Mouse (Mus musculus) liver, embryonic 12.5 days (tissue): ENCODE results near the gene S1pr1. TPM values are rescaled to one million over a fixed set of nuclear protein-coding genes. Genes with fewer than 3 reads are reported as not detected.

ENCODE experiments used
- ATAC-seq: fragments of 200-750 bp; cut with Nextera tagmentation; 2 replicates; pipeline ENCODE4 v1.8.0; 2017; ENCODE audit warnings: moderate number of reproducible peaks, mild to moderate bottlenecking, moderate library complexity
- H3K27ac ChIP-seq: fragments of 300-500 bp; sonication (generic); 2 replicates; pipeline ENCODE4 v1.5.1; 2016; ENCODE audit warnings: mild to moderate bottlenecking
- H3K27me3 ChIP-seq: fragments of 300-500 bp; sonication (generic); replicated peaks from 2 replicates; pipeline ENCODE4 v1.6.1; 2016; ENCODE audit warnings: mild to moderate bottlenecking, moderate library complexity
- H3K36me3 ChIP-seq: fragments of 300-500 bp; sonication (generic); 2 replicates; pipeline ENCODE4 v1.6.1; 2016; ENCODE audit warnings: mild to moderate bottlenecking, moderate library complexity
- H3K4me1 ChIP-seq: fragments of 300-500 bp; sonication (generic); 2 replicates; pipeline ENCODE4 v1.6.1; 2016
- H3K4me2 ChIP-seq: fragments of 300-500 bp; sonication (generic); 2 replicates; pipeline ENCODE4 v1.6.1; 2016; ENCODE audit warnings: mild to moderate bottlenecking, moderate library complexity
- H3K4me3 ChIP-seq: fragments of 300-500 bp; sonication (generic); 2 replicates; pipeline ENCODE4 v1.5.1; 2016; ENCODE audit warnings: mild to moderate bottlenecking, moderate library complexity
- H3K9ac ChIP-seq: fragments of 300-500 bp; sonication (generic); 2 replicates; pipeline ENCODE4 v1.6.1; 2016; ENCODE audit warnings: mild to moderate bottlenecking, moderate library complexity
- H3K9me3 ChIP-seq: fragments of 300-500 bp; sonication (generic); replicated peaks from 2 replicates; pipeline ENCODE4 v1.6.1; 2016; ENCODE audit warnings: mild to moderate bottlenecking, moderate library complexity
- WGBS: fragments of 180-500 bp; shearing (Covaris S2); methylation state at CpG from one replicate; pipeline ENCODE4 v1.1.7; 2016; ENCODE audit not compliant: insufficient replicate concordance; 5-methylcytosine and 5-hydroxymethylcytosine counted together
- polyA plus RNA-seq: library from polyadenylated mRNA; unstranded; fragments of >200 nt; fragmentation: Nextera tagmentation; extraction: Ambion mirVana; gene quantifications from 2 replicates; pipeline ENCODE4 v1.2.1, GENCODE M21; 2016

S1pr1 gene
- polyA plus RNA-seq, 1 experiment from 2014 or later = 10.5 TPM

GRCm38 (mm10) chr3:115666547-115666946, 48.3 kb downstream of the S1pr1 start:
- no peak overlapping the region for H3K9ac ChIP-seq
- ATAC-seq = no peak
- no peaks in the 10 kb centered on the region for H3K9me3 ChIP-seq
- no peak overlapping the region for H3K4me3 ChIP-seq
- no peaks in the 10 kb centered on the region for H3K4me1 ChIP-seq
- no peak overlapping the region for H3K27ac ChIP-seq
- no peaks in the 10 kb centered on the region for H3K27me3 ChIP-seq
- H3K36me3 ChIP-seq = no peaks in the 10 kb centered on the region
- WGBS = 68% methylated on average over 8 of the region's 8 CpGs
- H3K4me2 ChIP-seq = no peak overlapping the region

- H3K4me1 ChIP-seq = no peaks in the 10 kb centered on the region
- H3K9me3 ChIP-seq = no peaks in the 10 kb centered on the region
- H3K27ac ChIP-seq = no peak overlapping the region
- no peak overlapping the region for H3K4me3 ChIP-seq
- no peak overlapping the region for H3K9ac ChIP-seq
- H3K36me3 ChIP-seq = no peaks in the 10 kb centered on the region
- no peak for ATAC-seq
- no peaks in the 10 kb centered on the region for H3K27me3 ChIP-seq
- WGBS = 36% methylated on average over 3 of the region's 3 CpGs
- H3K4me2 ChIP-seq = no peak overlapping the region
Measured at GRCm38 (mm10) chr3:115664497-115664896, 50.4 kb downstream of the S1pr1 start.

DNA sequence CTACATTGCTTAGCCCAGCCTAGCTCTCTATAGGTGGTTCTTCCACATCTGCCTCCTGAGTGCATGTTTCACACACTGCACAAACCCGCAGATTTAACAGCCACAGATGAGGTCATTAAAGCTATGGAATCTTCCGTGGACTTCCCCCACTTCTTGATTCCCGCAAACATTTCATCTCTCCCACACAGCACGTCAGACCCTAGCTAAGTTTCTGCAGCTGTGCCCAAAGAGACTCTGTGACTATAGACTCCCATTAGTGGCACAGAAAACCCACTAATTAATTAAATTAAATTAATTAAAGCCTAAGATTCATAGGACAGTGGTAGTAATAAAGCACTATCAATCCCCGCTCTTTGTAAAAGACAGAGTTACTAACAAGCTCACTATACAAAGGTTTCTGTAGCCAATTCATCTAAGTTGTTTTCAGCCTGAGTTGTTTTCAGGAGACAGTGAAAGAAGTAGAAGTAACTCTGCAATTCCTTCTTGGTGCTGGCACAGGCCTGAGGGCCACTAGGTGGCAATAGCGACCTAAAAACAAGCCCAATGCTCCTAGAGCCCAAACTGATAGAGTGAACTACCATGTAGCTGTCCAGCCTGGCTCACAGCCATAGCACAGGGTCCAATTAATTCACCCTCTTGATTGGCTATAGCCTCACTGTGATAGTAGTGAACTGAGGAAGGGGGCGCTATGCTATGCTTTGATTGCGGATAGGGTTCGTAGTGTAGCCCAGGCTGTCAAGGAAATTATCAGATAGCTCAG, 54.0 kb downstream of the S1pr1 start:
- 47% methylated on average over 9 of the region's 9 CpGs for WGBS
- Histone ChIP-seq H3K9me3 (no peaks in the 10 kb centered on the region), H3K4me2 (no peak overlapping the region), H3K27ac (no peak overlapping the region), H3K4me1 (no peaks in the 10 kb centered on the region), H3K36me3 (no peaks in the 10 kb centered on the region), H3K9ac (no peak overlapping the region), H3K27me3 (no peaks in the 10 kb centered on the region), H3K4me3 (no peak overlapping the region)
- peak; percentile 54 for ATAC-seq

Other genes starting within 250 kb of the S1pr1 start
- 31.5 and 32.1 TPM in 2 replicates for gene Dph5, start 172.8 kb upstream of the S1pr1 start, polyA plus RNA-seq